Mouse (Mus musculus): ENCODE data around the gene Gmppb. TPM values are rescaled to one million over a fixed set of nuclear protein-coding genes. Genes with fewer than 3 reads are reported as not detected.

Gmppb gene
- total and polyA plus RNA-seq, 3 experiments, result 17.9 to 20.9 (median 19.2) TPM

DNA sequence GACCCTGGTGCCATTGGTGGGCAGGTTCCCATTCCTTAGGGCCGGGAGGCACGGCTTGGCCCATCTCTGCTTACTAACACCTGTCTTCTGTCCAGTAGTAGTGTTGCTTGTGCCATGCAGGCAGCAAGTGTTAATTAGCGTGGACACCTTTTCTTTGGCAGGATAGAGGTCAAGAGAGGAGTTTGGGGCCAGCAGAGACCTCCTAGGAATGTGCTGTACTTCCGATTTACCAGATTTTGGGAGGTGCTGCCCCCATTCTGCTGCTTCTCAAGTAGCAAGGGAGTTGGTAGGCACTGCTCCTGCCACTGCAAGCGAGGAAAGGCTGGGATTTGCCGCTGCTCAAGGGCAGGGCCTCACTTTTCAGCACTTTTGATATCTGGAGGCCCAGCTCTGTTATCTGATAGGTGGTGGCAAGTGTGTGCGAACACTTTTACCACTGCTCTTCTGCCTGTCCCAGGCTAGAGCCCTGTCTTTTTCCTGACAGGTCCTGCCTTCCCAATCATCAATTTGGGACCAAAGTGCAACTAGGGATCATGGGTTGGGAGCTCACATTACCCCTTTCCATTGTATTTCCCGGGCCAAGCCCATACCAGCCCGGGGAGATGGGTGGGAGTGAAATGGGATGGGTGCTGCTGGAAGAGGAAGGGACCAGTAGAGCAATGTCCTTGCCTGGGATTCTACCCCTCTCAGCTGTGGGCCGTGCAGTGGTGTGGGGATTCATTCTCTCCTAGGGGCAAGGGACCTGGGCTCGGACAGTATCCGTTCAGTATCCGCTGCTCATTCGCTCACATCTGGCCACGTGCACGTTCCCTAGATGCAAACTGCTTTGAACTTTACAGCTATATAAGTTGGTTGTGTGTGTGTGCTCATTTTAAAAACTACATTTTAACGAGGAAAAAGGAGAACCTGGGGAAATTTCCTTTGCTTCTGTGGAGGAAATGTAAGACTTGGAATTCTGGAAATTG lies 1.2 kb upstream of the Gmppb start:
- TF ChIP-seq TBP (conservative IDR thresholded peaks at IDR 0.05; ENCODE audit: low read depth, low read length), result no peak
- TF ChIP-seq CTCF (conservative IDR thresholded peaks at IDR 0.05 in 1 of 2, IDR thresholded peaks at IDR 0.05 in 1 of 2; ENCODE audit: low read depth in 2 of 2, low read length in 2 of 2), result no peak
- no peak for TF ChIP-seq MEF2A (IDR thresholded peaks at IDR 0.05; ENCODE audit: borderline replicate concordance, low read depth, low read length)
- no peak for TF ChIP-seq RAD21 (IDR thresholded peaks at IDR 0.05; ENCODE audit: low read depth, low read length)
- TF ChIP-seq MAZ (IDR thresholded peaks at IDR 0.05; ENCODE audit: low read depth, low read length), result no peak
- TF ChIP-seq SIN3A (IDR thresholded peaks at IDR 0.05; ENCODE audit: low read length), result no peak
- no peak for TF ChIP-seq SMC3 (IDR thresholded peaks at IDR 0.05; ENCODE audit: low read depth, low read length)
- TF ChIP-seq KAT2A (IDR thresholded peaks at IDR 0.05; ENCODE audit: insufficient replicate concordance, low read length), result no peak
- TF ChIP-seq ZC3H11A (IDR thresholded peaks at IDR 0.05; ENCODE audit: low read depth, low read length), result no peak
- TF ChIP-seq BHLHE40 (IDR thresholded peaks at IDR 0.05; ENCODE audit: low read depth, low read length), result no peak
- no peak for TF ChIP-seq MYC (IDR thresholded peaks at IDR 0.05; ENCODE audit: low read depth, low read length)
- TF ChIP-seq EP300 (IDR thresholded peaks at IDR 0.05; ENCODE audit: low read length), result no peak
- TF ChIP-seq IRF4 (IDR thresholded peaks at IDR 0.05; ENCODE audit: low read depth, low read length), result no peak
- no peak for TF ChIP-seq CHD1 (IDR thresholded peaks at IDR 0.05; ENCODE audit: low read depth, low read length)
- TF ChIP-seq ZKSCAN1 (IDR thresholded peaks at IDR 0.05; ENCODE audit: borderline replicate concordance, low read depth, low read length), result no peak
- no peak for TF ChIP-seq HCFC1 (IDR thresholded peaks at IDR 0.05; ENCODE audit: low read depth, low read length)
- TF ChIP-seq PAX5 (IDR thresholded peaks at IDR 0.05; ENCODE audit: low read length), result no peak
- H3K4me3 ChIP-seq (replicated peaks in 1 of 3; ENCODE audit: low read depth in 2 of 3, low read length in 2 of 3, poor library complexity in 1 of 3), result peak overlapping the region in 1 of 3 experiments; percentile 21
- no peaks in the 10 kb centered on the region for H3K9me3 ChIP-seq (replicated peaks; ENCODE audit: low read length)
- H3K27me3 ChIP-seq (replicated peaks), result no peaks in the 10 kb centered on the region
- peaks cover 41 to 71% of the 10 kb centered on the region in 2 experiments for H3K36me3 ChIP-seq (replicated peaks in 1 of 2; ENCODE audit: control insufficient read depth in 1 of 2, insufficient read depth in 1 of 2, low read length in 1 of 2)
- in situ Hi-C loops (cut with MboI; ENCODE audit: low pct_ligation_motif_present, low pct_unique_long_range_greater_than_20kb, low sequenced_read_pairs), result no loop called here
- H3K4me2 ChIP-seq (ENCODE audit: insufficient read depth, low read depth, poor library complexity, severe bottlenecking), result no peak overlapping the region
- H3K4me1 ChIP-seq (ENCODE audit: control insufficient read depth in 1 of 2, insufficient read depth in 2 of 2), result peaks cover 2 to 32% of the 10 kb centered on the region in 2 experiments; a peak in 2 of 4 replicates
- dilution Hi-C loops (cut with MboI; ENCODE audit: extremely low pct_ligation_motif_present, extremely low pct_unique_long_range_greater_than_20kb, low sequenced_read_pairs), result no loop called here
- H3K79me2 ChIP-seq (replicated peaks; ENCODE audit: control insufficient read depth, extremely low read depth, insufficient read depth, poor library complexity, severe bottlenecking), result no peaks in the 10 kb centered on the region
- H3K27ac ChIP-seq (ENCODE audit: insufficient read depth, low read depth), result no peak overlapping the region
- no peak for DNase-seq (ENCODE audit: extremely low read depth)
- no peak overlapping the region for H3K9ac ChIP-seq (ENCODE audit: insufficient read depth, low read depth)

DNA sequence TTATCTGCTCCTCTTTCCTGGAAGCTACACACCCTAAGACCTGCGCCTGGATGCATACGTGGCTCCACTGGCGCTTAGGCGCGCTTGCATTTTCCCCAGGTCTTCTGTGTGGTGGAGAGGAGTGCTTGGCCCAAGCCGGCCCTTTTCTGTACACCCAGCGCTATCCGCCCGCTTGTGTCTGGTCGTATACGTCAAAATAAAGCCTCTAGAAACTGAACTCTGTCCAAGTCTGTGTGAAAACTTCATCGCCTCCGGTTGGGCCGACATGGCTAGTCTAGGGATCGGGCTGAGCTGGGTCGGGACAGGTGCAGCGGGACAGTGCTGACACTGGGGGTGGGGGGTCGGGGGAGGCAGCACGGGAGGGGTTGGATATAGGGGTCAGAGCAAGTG lies 481 bp upstream of the Gmppb start:
- peak overlapping the region; percentile 64 for H3K9ac ChIP-seq (ENCODE audit: insufficient read depth, low read depth)
- H3K4me1 ChIP-seq (ENCODE audit: control insufficient read depth in 1 of 2, insufficient read depth in 2 of 2), result peaks cover 2 to 37% of the 10 kb centered on the region in 2 experiments; a peak in 2 of 4 replicates
- H3K27ac ChIP-seq (ENCODE audit: insufficient read depth, low read depth), result no peak overlapping the region
- dilution Hi-C loops (cut with MboI; ENCODE audit: extremely low pct_ligation_motif_present, extremely low pct_unique_long_range_greater_than_20kb, low sequenced_read_pairs) (no loop called here), in situ Hi-C loops (cut with MboI; ENCODE audit: low pct_ligation_motif_present, low pct_unique_long_range_greater_than_20kb, low sequenced_read_pairs) (no loop called here)
- DNase-seq (ENCODE audit: extremely low read depth), result no peak
- H3K27me3 ChIP-seq (replicated peaks), result no peaks in the 10 kb centered on the region
- H3K4me2 ChIP-seq (ENCODE audit: insufficient read depth, low read depth, poor library complexity, severe bottlenecking), result peak overlapping the region; percentile 73
- no peaks in the 10 kb centered on the region for H3K79me2 ChIP-seq (replicated peaks; ENCODE audit: control insufficient read depth, extremely low read depth, insufficient read depth, poor library complexity, severe bottlenecking)
- H3K4me3 ChIP-seq (replicated peaks in 1 of 3; ENCODE audit: low read depth in 2 of 3, low read length in 2 of 3, poor library complexity in 1 of 3), result peak overlapping the region; percentile 21 to 53 (median 38)
- H3K36me3 ChIP-seq (replicated peaks in 1 of 2; ENCODE audit: control insufficient read depth in 1 of 2, insufficient read depth in 1 of 2, low read length in 1 of 2), result peaks cover 46 to 71% of the 10 kb centered on the region in 2 experiments
- TF ChIP-seq USF1 (IDR thresholded peaks at IDR 0.05; ENCODE audit: low read depth, low read length) (no peak), MAX (IDR thresholded peaks at IDR 0.05; ENCODE audit: low read length) (no peak), PAX5 (IDR thresholded peaks at IDR 0.05; ENCODE audit: low read length) (no peak), CTCF (conservative IDR thresholded peaks at IDR 0.05 in 1 of 2, IDR thresholded peaks at IDR 0.05 in 1 of 2; ENCODE audit: low read depth in 2 of 2, low read length in 2 of 2) (no peak), NELFE (IDR thresholded peaks at IDR 0.05; ENCODE audit: low read depth, low read length) (no peak), HCFC1 (IDR thresholded peaks at IDR 0.05; ENCODE audit: low read depth, low read length) (no peak), MAZ (IDR thresholded peaks at IDR 0.05; ENCODE audit: low read depth, low read length) (no peak), TBP (conservative IDR thresholded peaks at IDR 0.05; ENCODE audit: low read depth, low read length) (no peak), ZNF384 (IDR thresholded peaks at IDR 0.05; ENCODE audit: low read depth, low read length) (no peak), ETS1 (conservative IDR thresholded peaks at IDR 0.05; ENCODE audit: low read depth, low read length) (no peak), POLR2AphosphoS2 (IDR thresholded peaks at IDR 0.05; ENCODE audit: low read depth, low read length) (no peak), E2F4 (IDR thresholded peaks at IDR 0.05; ENCODE audit: insufficient replicate concordance, low read depth, low read length) (no peak), RCOR1 (conservative IDR thresholded peaks at IDR 0.05; ENCODE audit: low read depth, low read length) (no peak), JUND (conservative IDR thresholded peaks at IDR 0.05; ENCODE audit: low read depth, low read length) (no peak)
- H3K9me3 ChIP-seq (replicated peaks; ENCODE audit: low read length), result no peaks in the 10 kb centered on the region

Data from CH12.LX (cell line).